Mouse (Mus musculus) spleen, adult 18-20 months (tissue): ENCODE results near the gene Znrd1.

Experiments used
- DNase-seq, 2 experiments: peaks; one replicate each; pipeline ENCODE4 v3.0.0; 2022; ENCODE audit warnings: mixed read lengths in 2 of 2

Znrd1 gene

DNA sequence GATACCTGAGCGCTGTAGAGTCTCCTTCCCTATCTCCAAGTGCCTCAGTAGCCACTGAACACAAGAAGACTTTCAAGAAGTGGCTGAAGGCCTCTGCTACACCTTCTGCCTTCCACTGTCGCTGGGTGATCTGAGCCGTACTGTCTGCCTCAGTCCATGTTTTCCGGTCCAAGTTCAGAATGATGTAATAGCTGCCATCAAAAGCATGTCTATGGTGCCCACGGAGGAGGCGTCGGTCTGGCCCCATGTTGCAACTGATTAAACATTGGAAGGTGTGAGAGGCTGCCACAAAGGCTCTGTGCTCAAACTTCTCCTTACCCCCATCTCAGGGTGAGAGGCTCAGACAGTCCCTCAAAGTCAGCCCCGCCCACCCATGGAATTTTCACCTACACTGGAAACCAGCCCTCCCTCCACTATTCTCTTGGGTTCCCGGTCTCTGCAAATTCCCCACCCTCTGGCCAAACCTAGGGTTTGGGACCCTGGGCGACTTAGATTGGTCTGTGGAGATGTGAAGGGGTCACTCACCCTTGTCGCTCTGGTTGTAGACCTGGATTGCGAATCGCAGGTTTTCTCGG is 12.0 kb upstream of the Znrd1 start:
- DNase-seq = no peak

DNA sequence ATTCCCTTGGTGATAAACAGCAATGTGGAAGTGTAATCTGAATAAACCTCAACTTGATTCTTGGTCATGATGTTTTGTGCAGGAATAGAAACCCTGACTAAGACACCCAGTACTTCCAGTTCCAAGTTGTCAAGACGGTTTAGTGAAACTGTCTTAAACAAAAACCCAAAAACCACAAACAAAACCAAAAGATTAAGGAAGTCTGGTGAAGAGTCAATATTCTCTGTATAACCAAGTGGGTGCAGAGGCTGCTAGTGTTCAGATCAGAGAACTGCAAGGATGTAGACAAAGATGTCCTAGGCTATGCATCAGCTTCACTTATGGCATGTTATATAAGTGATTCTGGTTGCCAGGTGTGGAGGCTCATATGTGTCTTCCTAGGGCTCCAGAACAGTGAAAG is 8.5 kb upstream of the Znrd1 start:
- DNase-seq = no peak

DNA sequence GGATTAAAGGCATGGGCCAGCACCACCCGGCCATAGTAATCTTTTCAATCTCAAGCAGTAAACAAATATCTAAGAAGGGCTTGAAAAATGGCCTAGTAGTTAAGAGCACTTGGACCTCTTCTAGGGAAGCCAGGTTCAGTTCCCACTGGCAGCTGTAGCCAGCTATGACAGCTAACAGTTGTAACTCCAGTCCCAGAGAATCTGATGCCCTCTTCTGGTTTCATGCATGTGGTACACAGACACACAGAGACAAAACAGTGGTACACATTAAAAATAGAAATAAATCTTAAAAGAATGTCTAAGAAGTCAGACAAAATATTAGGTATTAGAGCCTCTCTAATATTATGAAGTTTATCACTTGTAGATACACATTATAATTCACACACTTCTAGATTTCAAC is 2.8 kb upstream of the Znrd1 start:
- no peak for DNase-seq

DNA sequence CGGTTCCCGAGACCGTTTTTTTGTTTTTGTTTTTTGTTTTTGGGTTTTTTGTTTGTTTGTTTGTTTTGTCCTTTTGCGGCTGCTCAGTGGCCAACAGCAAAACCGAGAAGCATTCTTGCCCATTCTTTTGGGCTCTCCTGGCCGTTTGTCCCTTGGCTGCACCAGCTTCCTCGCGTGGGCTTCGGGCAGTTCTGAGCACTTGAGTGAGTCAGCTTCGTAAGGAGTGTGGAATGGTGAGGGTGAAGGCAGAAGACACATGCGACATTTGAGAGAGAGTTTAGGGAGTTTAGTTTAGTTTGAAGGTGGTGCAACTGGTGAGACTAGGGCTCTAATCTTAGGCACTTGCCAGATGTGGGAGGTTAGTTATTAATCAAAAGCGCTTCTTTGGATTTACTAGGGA is 525 bp upstream of the Znrd1 start:
- no peak for DNase-seq

- no peak for DNase-seq
Observed at GRCm38 (mm10) chr17:36953062-36953461, 5.3 kb downstream of the Znrd1 start.

GRCm38 (mm10) chr17:36952631-36953030 is 5.7 kb downstream of the Znrd1 start:
- no peak for DNase-seq

- peak; percentile 88 to 94 for DNase-seq
Observed at GRCm38 (mm10) chr17:36950981-36951947, 7.1 kb downstream of the Znrd1 start, which contains the start of gene Ppp1r11. Ppp1r11 (minus strand) TSS chr17:36951741.

DNA sequence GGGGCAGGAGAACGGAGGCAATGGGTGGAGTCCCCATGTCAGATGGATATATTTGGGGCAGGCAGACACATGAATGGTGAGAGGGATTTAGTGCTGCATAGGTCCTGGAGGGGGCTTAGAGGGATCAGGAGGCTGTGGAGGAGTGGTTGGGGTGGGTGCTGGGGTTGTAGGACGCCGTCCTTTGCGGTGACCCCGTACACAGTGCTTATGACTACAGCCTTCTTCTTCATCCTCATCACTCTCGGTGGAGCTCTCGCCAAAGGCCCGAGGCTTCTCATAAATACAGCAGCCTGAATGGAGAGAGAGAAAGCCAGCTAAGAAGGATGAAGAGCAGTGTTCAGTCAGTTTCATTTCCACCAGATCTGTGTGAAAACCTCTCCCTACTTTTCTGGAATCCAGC is 9.1 kb downstream of the Znrd1 start:
- DNase-seq = no peak

DNA sequence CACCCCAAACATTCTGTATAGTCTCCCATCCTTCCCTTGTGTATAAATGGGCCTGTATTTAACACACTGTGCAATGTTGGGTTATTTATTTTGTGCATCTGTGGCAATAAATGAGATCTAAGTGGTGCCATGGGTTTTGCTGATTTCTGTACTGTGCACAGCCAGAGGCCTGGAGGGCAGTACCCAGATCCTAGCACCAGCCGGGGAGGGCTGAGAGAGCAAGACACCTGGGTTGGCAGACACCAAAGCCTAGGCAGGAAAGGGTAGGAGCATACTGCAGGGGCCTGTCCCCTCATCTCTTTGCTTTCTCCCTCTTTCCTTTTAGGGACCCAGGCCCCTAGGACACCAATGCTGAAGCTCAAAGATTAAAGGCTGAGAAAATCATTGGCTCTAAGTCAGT is 10.1 kb downstream of the Znrd1 start:
- no peak for DNase-seq

DNA sequence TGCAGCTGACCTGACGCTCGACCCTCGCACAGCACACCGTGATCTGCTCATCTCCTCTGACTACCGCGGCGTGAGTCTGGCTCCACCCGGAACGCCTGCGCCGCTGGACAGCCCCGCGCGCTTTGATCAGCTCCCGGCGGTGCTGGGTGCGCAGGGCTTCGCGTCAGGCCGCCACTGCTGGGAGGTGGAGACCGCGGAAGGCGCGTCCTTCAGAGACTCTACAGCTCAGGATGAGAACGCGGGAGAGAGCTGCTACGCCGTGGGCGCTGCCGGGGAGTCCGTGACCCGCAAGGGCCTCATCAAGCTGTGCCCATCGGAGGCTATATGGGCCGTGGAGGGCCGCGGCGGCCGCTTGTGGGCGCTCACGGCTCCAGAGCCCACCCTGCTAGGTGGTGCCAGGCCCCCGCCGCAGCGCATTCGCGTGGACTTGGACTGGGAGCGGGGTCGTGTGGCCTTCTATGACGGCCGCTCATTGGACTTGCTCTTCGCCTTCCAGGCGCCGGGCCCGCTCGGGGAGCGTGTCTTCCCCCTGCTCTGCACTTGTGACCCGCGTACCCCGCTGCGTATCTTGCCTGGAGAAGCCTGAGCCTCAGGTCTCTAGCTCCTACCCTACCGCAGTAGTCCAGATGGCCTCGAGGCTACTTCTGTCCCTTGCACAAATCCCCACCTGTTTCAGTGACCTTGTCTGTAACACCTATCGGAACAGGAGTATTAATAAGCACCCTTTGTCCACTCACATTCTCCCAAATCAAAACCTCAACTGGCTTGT is 11.1 kb downstream of the Znrd1 start:
- peak in 1 of 2 experiments; percentile 38 for DNase-seq

GRCm38 (mm10) chr17:36944121-36944775 is 14.1 kb downstream of the Znrd1 start:
- no peak for DNase-seq

DNA sequence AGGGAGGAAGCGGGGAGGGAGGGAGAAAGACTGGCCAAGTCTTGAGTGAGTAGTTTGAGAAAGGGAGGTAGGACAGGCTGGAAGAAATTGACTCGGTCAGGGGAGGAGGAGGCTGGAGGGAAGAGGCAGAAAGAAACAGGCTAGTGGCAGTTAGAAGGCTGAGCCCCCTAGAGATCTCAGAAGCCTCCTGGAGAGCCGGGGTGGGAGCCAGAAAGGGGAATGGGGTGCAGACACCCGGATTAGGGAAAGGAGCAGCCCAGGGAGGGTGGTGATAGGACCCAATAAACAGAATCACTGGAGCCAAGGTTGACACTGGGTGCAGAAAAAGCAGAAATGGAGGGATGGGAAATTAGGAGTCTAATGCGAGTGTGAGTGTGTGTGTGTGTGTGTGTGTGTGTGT is 14.7 kb downstream of the Znrd1 start:
- DNase-seq = no peak

- no peak for DNase-seq
Observed at GRCm38 (mm10) chr17:36942791-36943471, 15.4 kb downstream of the Znrd1 start, which contains the start of gene Rnf39. Rnf39 (plus strand) TSS chr17:36942918.

- DNase-seq = no peak
Observed at GRCm38 (mm10) chr17:36942391-36942790, 16.0 kb downstream of the Znrd1 start.

GRCm38 (mm10) chr17:36938056-36938455 is 20.3 kb downstream of the Znrd1 start:
- no peak for DNase-seq

DNA sequence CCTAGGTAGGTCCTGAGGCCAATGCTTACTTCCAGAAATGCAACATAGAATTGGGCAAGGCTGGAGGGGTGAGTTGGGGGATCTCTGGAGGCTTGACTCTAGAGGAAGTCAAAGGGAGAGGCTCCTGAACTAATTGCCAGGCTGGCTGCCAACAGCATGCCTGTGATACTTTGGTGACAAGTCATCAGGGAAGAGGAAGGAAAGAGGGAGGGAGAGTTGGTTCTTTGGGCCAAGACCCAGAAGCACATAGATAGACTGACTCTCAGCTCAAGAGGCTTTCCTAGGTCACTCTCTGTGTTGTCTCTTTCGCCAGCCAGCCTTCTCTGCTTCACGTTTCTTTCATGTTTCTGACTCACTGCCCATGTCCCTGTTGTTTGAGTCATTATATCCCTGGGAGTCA is 26.6 kb downstream of the Znrd1 start:
- DNase-seq = no peak

GRCm38 (mm10) chr17:36931130-36931529 is 27.2 kb downstream of the Znrd1 start:
- no peak for DNase-seq

GRCm38 (mm10) chr17:36930233-36930632 is 28.1 kb downstream of the Znrd1 start:
- no peak for DNase-seq

DNA sequence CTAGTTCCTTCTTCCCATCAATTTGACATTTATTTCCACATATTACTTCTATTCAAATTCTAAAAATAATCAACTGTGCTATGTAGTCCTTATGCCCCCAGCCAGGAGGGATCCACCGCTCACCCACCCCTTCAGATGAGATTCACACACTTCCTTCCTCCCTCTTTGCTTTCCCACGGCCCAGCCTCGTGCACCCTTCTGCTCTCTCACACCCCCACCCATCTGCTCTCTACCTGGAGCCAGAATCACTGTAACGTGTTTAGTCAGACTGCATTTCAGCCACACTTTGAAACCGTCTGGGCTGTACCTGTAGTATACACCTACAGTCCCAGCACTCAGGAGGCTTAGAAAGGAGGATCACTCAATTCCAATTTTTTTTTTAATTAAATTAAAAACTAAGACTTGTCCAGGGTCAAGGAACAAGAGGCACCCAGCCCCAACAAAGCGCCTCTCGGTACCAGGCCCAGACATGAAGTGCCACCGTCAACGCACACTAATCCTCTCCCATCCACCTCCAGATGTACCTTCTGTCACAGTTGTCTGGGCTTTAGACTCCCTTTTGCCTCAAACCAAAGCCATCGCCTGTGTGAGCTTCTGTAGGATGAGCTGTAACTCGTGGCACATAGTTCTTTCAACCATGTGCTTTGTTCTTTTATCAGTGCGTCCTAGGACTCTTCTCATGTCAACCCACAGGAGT is 29.0 kb downstream of the Znrd1 start:
- DNase-seq = no peak

- DNase-seq = no peak
Observed at GRCm38 (mm10) chr17:36927496-36928120, 30.8 kb downstream of the Znrd1 start.

DNA sequence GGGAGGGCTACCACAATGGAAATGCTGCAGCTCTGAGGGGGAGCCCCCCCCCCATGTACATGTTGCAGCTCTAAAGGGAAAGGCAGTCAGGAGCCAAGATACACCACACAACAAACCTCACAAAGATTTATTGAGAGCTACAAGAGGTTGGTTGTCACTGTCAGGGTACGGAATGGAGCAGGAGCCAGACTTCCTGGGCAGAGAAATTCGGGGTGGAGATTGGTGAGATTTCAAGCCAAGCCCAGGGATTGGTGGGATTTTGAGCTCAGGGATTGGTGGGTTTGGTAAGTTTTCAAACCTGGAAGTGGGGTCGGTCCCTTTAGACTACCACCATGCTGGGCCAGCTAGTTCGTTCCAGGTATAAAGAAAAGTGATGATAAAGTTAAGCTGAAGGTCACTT is 34.9 kb downstream of the Znrd1 start:
- no peak for DNase-seq
